Mouse (Mus musculus): Measurements from ENCODE around the gene Wdr20. TPM values are rescaled to one million over a fixed set of nuclear protein-coding genes. Genes with fewer than 3 reads are reported as not detected.

The Wdr20 gene
- polyA plus RNA-seq, 1 experiment from 2014 or later, result 17.7 TPM

GRCm38 (mm10) chr12:110779296-110779695 is 41.6 kb downstream of the Wdr20 start:
- Histone ChIP-seq H3K4me1 (replicated peaks; ENCODE audit: control insufficient read depth, insufficient read depth, low read length) (peaks cover 24% of the 10 kb centered on the region), H3K9ac (ENCODE audit: low read depth, low read length) (no peak overlapping the region), H3K4me2 (no peak overlapping the region), H3K36me3 (ENCODE audit: control insufficient read depth, insufficient read depth, low read length) (no peaks in the 10 kb centered on the region; the same call in 1 of the 2 replicates), H3K4me3 (ENCODE audit: low read depth, low read length) (no peak overlapping the region), H3K27ac (ENCODE audit: low read depth, low read length) (no peak overlapping the region), H3K27me3 (replicated peaks; ENCODE audit: control insufficient read depth, insufficient read depth, low read length) (no peaks in the 10 kb centered on the region), H3K9me3 (ENCODE audit: control insufficient read depth, low read length) (no peaks in the 10 kb centered on the region)
- ATAC-seq (replicated peaks; ENCODE audit: low FRiP score), result no peak
- 66% methylated on average over 7 of the region's 7 CpGs for WGBS
- no peak for DNase-seq (ENCODE audit: low spot score)

GRCm38 (mm10) chr12:110781181-110781580 is 43.4 kb downstream of the Wdr20 start:
- WGBS, result 84% methylated on average over 8 of the region's 8 CpGs
- no peak overlapping the region for H3K9ac ChIP-seq (ENCODE audit: low read depth, low read length)
- no peak overlapping the region for H3K4me2 ChIP-seq
- DNase-seq (ENCODE audit: low spot score) (no peak), ATAC-seq (replicated peaks; ENCODE audit: low FRiP score) (no peak)
- no peaks in the 10 kb centered on the region for H3K9me3 ChIP-seq (ENCODE audit: control insufficient read depth, low read length)
- H3K27ac ChIP-seq (ENCODE audit: low read depth, low read length), result no peak overlapping the region
- no peaks in the 10 kb centered on the region; the same call in 1 of the 2 replicates for H3K36me3 ChIP-seq (ENCODE audit: control insufficient read depth, insufficient read depth, low read length)
- H3K27me3 ChIP-seq (replicated peaks; ENCODE audit: control insufficient read depth, insufficient read depth, low read length), result no peaks in the 10 kb centered on the region
- H3K4me3 ChIP-seq (ENCODE audit: low read depth, low read length), result no peak overlapping the region
- H3K4me1 ChIP-seq (replicated peaks; ENCODE audit: control insufficient read depth, insufficient read depth, low read length), result peaks cover 18% of the 10 kb centered on the region

DNA sequence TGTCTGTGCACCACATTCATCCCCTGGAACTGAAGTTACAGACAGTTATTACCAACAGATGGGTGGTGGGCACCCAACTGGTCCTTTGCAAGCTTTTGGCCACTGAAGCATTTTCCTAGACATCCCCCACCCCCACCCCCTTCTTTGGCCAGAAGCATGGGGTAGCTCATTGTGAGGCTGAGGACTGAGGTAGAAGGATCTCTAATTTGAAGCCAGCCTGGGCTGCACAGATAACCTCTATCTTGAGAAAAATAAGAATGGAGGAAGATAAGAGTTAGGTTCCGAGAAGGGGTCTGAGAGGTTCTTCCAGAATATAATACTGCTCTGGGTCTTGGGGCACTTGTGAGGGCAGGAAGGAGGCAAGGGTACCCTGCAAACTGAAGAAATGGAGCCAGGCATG is 44.5 kb downstream of the Wdr20 start:
- Histone ChIP-seq H3K27ac (ENCODE audit: low read depth, low read length) (no peak overlapping the region; the same call in 1 of the 2 replicates), H3K27me3 (replicated peaks; ENCODE audit: control insufficient read depth, insufficient read depth, low read length) (no peaks in the 10 kb centered on the region), H3K9ac (ENCODE audit: low read depth, low read length) (no peak overlapping the region), H3K4me2 (peak overlapping the region; percentile 29; the same call in 1 of the 2 replicates), H3K4me1 (replicated peaks; ENCODE audit: control insufficient read depth, insufficient read depth, low read length) (peaks cover 17% of the 10 kb centered on the region), H3K4me3 (ENCODE audit: low read depth, low read length) (no peak overlapping the region), H3K36me3 (ENCODE audit: control insufficient read depth, insufficient read depth, low read length) (no peaks in the 10 kb centered on the region; the same call in 1 of the 2 replicates), H3K9me3 (ENCODE audit: control insufficient read depth, low read length) (no peaks in the 10 kb centered on the region)
- ATAC-seq (replicated peaks; ENCODE audit: low FRiP score) (peak; percentile 61; the same call in 1 of the 2 replicates), DNase-seq (ENCODE audit: low spot score) (no peak)
- WGBS, result 53% methylated on average over 1 of the region's 1 CpGs

- no peak overlapping the region for H3K4me3 ChIP-seq (ENCODE audit: low read depth, low read length)
- WGBS, result 81% methylated on average over 2 of the region's 2 CpGs
- ATAC-seq (replicated peaks; ENCODE audit: low FRiP score), result no peak
Observed at GRCm38 (mm10) chr12:110784211-110784610, 46.5 kb downstream of the Wdr20 start.

DNA sequence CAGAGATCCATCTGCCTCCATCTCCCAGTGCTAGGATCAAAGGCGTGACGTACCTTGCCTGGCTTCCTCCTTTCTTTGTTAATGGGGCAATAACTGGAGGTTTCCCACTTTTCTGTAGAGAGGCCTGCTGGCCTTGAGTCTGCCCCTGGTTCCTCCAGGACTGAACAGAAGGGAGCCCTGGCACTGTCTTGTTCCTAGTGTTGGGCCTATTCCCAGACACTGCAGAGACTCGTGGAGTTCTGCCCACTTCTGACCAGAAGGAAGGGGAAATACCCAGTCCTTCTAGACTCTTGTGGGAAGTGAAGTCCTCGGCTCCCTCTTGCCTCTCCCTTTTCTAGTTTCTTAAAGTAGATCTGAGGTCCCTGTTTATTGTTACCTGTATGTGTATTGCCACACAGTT is 48.5 kb downstream of the Wdr20 start:
- no peak for DNase-seq (ENCODE audit: low spot score)
- 79% methylated on average over 4 of the region's 4 CpGs for WGBS
- Histone ChIP-seq H3K4me1 (replicated peaks; ENCODE audit: control insufficient read depth, insufficient read depth, low read length) (peaks cover 10% of the 10 kb centered on the region), H3K36me3 (ENCODE audit: control insufficient read depth, insufficient read depth, low read length) (no peaks in the 10 kb centered on the region; the same call in 1 of the 2 replicates), H3K27me3 (replicated peaks; ENCODE audit: control insufficient read depth, insufficient read depth, low read length) (no peaks in the 10 kb centered on the region), H3K27ac (ENCODE audit: low read depth, low read length) (no peak overlapping the region), H3K4me3 (ENCODE audit: low read depth, low read length) (no peak overlapping the region), H3K4me2 (no peak overlapping the region), H3K9ac (ENCODE audit: low read depth, low read length) (no peak overlapping the region), H3K9me3 (ENCODE audit: control insufficient read depth, low read length) (no peaks in the 10 kb centered on the region)
- no peak for ATAC-seq (replicated peaks; ENCODE audit: low FRiP score)

More at GRCm38 (mm10) chr12:110784211-110784610, 46.5 kb downstream of the Wdr20 start:
- Histone ChIP-seq H3K27ac (ENCODE audit: low read depth, low read length) (no peak overlapping the region), H3K36me3 (ENCODE audit: control insufficient read depth, insufficient read depth, low read length) (no peaks in the 10 kb centered on the region; the same call in 1 of the 2 replicates), H3K9ac (ENCODE audit: low read depth, low read length) (no peak overlapping the region), H3K27me3 (replicated peaks; ENCODE audit: control insufficient read depth, insufficient read depth, low read length) (no peaks in the 10 kb centered on the region), H3K9me3 (ENCODE audit: control insufficient read depth, low read length) (no peaks in the 10 kb centered on the region), H3K4me1 (replicated peaks; ENCODE audit: control insufficient read depth, insufficient read depth, low read length) (peaks cover 10% of the 10 kb centered on the region), H3K4me2 (no peak overlapping the region)
- DNase-seq (ENCODE audit: low spot score), result no peak

DNA sequence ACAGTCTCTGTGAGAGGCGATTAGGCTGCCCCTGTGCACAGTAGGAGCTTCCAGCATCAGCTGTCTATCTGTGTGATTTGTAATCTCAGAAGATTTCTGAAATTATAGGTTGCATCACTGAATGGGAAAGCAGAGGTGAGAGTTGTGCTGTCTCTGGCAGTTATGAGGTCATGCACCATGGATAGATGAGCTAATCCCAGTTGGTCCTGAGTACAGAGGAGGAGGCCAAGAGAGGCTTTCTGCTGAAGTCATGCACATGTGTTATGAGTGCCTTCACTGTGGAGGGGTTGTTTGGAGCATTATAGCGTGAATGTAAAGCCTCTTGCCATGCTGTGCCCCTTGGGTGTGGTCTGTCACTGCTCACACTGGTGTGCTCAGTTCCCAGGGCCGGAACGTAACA is 52.8 kb downstream of the Wdr20 start:
- Histone ChIP-seq H3K4me3 (ENCODE audit: low read depth, low read length) (no peak overlapping the region), H3K4me1 (replicated peaks; ENCODE audit: control insufficient read depth, insufficient read depth, low read length) (no peaks in the 10 kb centered on the region; the same call in 1 of the 2 replicates), H3K9ac (ENCODE audit: low read depth, low read length) (no peak overlapping the region), H3K9me3 (ENCODE audit: control insufficient read depth, low read length) (no peaks in the 10 kb centered on the region), H3K36me3 (ENCODE audit: control insufficient read depth, insufficient read depth, low read length) (peaks cover 2% of the 10 kb centered on the region; the same call in 1 of the 2 replicates), H3K4me2 (no peak overlapping the region), H3K27me3 (replicated peaks; ENCODE audit: control insufficient read depth, insufficient read depth, low read length) (no peaks in the 10 kb centered on the region), H3K27ac (ENCODE audit: low read depth, low read length) (no peak overlapping the region)
- no peak for DNase-seq (ENCODE audit: low spot score)
- ATAC-seq (replicated peaks; ENCODE audit: low FRiP score), result no peak
- 86% methylated on average over 4 of the region's 4 CpGs for WGBS

GRCm38 (mm10) chr12:110791026-110791425 is 53.3 kb downstream of the Wdr20 start:
- ATAC-seq (replicated peaks; ENCODE audit: low FRiP score) (no peak), DNase-seq (ENCODE audit: low spot score) (no peak)
- Histone ChIP-seq H3K36me3 (ENCODE audit: control insufficient read depth, insufficient read depth, low read length) (peaks cover 2% of the 10 kb centered on the region; the same call in 1 of the 2 replicates), H3K27ac (ENCODE audit: low read depth, low read length) (no peak overlapping the region), H3K4me1 (replicated peaks; ENCODE audit: control insufficient read depth, insufficient read depth, low read length) (no peaks in the 10 kb centered on the region; the same call in 1 of the 2 replicates), H3K4me2 (no peak overlapping the region), H3K9ac (ENCODE audit: low read depth, low read length) (no peak overlapping the region), H3K9me3 (ENCODE audit: control insufficient read depth, low read length) (no peaks in the 10 kb centered on the region), H3K4me3 (ENCODE audit: low read depth, low read length) (no peak overlapping the region), H3K27me3 (replicated peaks; ENCODE audit: control insufficient read depth, insufficient read depth, low read length) (no peaks in the 10 kb centered on the region)
- WGBS, result 89% methylated on average over 8 of the region's 8 CpGs

DNA sequence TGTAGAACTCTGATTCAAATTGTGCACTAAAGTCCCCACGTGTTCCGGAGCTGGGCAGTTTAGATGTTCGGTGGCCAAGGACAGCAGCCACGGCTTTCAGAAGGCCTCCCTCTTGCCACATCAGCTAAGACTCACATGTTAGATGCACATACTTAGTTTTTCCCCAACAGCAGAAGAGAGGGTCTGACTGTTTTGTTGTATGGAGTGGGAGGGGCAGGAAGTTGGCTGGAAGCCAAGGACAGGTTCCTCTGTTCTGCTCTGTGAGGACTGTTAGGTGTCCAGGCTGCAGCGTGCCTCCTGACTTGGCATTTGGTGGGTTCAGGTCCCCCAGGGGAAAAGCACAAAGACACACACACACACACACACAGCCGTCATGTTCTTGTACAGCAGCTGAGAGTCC is 57.3 kb downstream of the Wdr20 start:
- Histone ChIP-seq H3K36me3 (ENCODE audit: control insufficient read depth, insufficient read depth, low read length) (peaks cover 2% of the 10 kb centered on the region; the same call in 1 of the 2 replicates), H3K9ac (ENCODE audit: low read depth, low read length) (no peak overlapping the region), H3K27me3 (replicated peaks; ENCODE audit: control insufficient read depth, insufficient read depth, low read length) (no peaks in the 10 kb centered on the region), H3K4me2 (no peak overlapping the region), H3K4me3 (ENCODE audit: low read depth, low read length) (no peak overlapping the region), H3K9me3 (ENCODE audit: control insufficient read depth, low read length) (no peaks in the 10 kb centered on the region), H3K27ac (ENCODE audit: low read depth, low read length) (no peak overlapping the region), H3K4me1 (replicated peaks; ENCODE audit: control insufficient read depth, insufficient read depth, low read length) (no peaks in the 10 kb centered on the region)
- DNase-seq (ENCODE audit: low spot score) (no peak), ATAC-seq (replicated peaks; ENCODE audit: low FRiP score) (no peak)
- 92% methylated on average over 6 of the region's 6 CpGs for WGBS

- 70% methylated on average over 6 of the region's 6 CpGs for WGBS
- no peak overlapping the region for H3K9ac ChIP-seq (ENCODE audit: low read depth, low read length)
- no peak overlapping the region for H3K4me3 ChIP-seq (ENCODE audit: low read depth, low read length)
- peaks cover 2% of the 10 kb centered on the region; the same call in 1 of the 2 replicates for H3K36me3 ChIP-seq (ENCODE audit: control insufficient read depth, insufficient read depth, low read length)
- no peaks in the 10 kb centered on the region for H3K4me1 ChIP-seq (replicated peaks; ENCODE audit: control insufficient read depth, insufficient read depth, low read length)
- ATAC-seq (replicated peaks; ENCODE audit: low FRiP score), result no peak
- no peak overlapping the region for H3K27ac ChIP-seq (ENCODE audit: low read depth, low read length)
- H3K4me2 ChIP-seq, result no peak overlapping the region
- H3K9me3 ChIP-seq (ENCODE audit: control insufficient read depth, low read length), result no peaks in the 10 kb centered on the region
- no peak for DNase-seq (ENCODE audit: low spot score)
- H3K27me3 ChIP-seq (replicated peaks; ENCODE audit: control insufficient read depth, insufficient read depth, low read length), result no peaks in the 10 kb centered on the region
Observed at GRCm38 (mm10) chr12:110796748-110797147, 59.0 kb downstream of the Wdr20 start.

Measured in liver, embryonic 11.5 days (tissue).